Mouse (Mus musculus) spleen, adult 2 months (tissue): Measurements from ENCODE around the gene Dedd2.

Experiments
- CTCF ChIP-seq: fragments of 200-500 bp; IDR thresholded peaks from 2 replicates; pipeline ENCODE4 v1.5.1; 2011; ENCODE audit warnings: mild to moderate bottlenecking, inconsistent platforms; ENCODE audit not compliant: insufficient read depth, insufficient read length, insufficient replicate concordance; ENCODE audit errors: extremely low read depth
- POLR2A ChIP-seq: fragments of 200-500 bp; IDR thresholded peaks from 2 replicates; pipeline ENCODE4 v1.6.1; 2011; ENCODE audit warnings: low read depth, low read length, inconsistent platforms

- TF ChIP-seq CTCF (no peak), POLR2A (no peak)
Measured at GRCm38 (mm10) chr7:25196107-25196506, 24.3 kb downstream of the Dedd2 start.
